Mouse (Mus musculus) left cerebral cortex, adult 8-10 months (tissue): Measurements from ENCODE around the gene Gm28048. TPM values are rescaled to one million over a fixed set of nuclear protein-coding genes. Genes with fewer than 3 reads are reported as not detected.
A peak's percentile ranks its signal among the peaks of the same experiment; 100 is the strongest.

Experiments used
- DNase-seq, 2 experiments: peaks; one replicate each; pipeline ENCODE4 v3.0.0; 2022; ENCODE audit warnings: low spot score in 2 of 2
- total RNA-seq, 4 experiments: library from RNA; stranded (reverse); gene quantifications; 2 replicates each; pipeline ENCODE4 v1.2.4; 2022

Gm28048 gene
- total RNA-seq, 4 experiments from 2014 or later, result 11.1 to 24.0 (median 16.0) TPM

GRCm38 (mm10) chr11:22860335-22861227, 121.3 kb downstream of the Gm28048 start, which contains the start of gene B3gnt2:
B3gnt2 (minus strand) TSS chr11:22860961.
- no peak for DNase-seq

GRCm38 (mm10) chr11:22859633-22860334, 122.1 kb downstream of the Gm28048 start:
- DNase-seq, result peak; percentile 37 to 65

GRCm38 (mm10) chr11:22859301-22859632, 122.6 kb downstream of the Gm28048 start:
- peak in 1 of 2 experiments; percentile 33 for DNase-seq

- DNase-seq, result no peak
Measured at GRCm38 (mm10) chr11:22858441-22859300, 123.2 kb downstream of the Gm28048 start.

GRCm38 (mm10) chr11:22857705-22858440, 124.0 kb downstream of the Gm28048 start:
- no peak for DNase-seq

- no peak for DNase-seq
Measured at GRCm38 (mm10) chr11:22857106-22857704, 124.7 kb downstream of the Gm28048 start.

GRCm38 (mm10) chr11:22856371-22856965, 125.4 kb downstream of the Gm28048 start:
- DNase-seq, result no peak

- DNase-seq, result no peak
Measured at GRCm38 (mm10) chr11:22854571-22854970, 127.3 kb downstream of the Gm28048 start.

GRCm38 (mm10) chr11:22853477-22854157, 128.3 kb downstream of the Gm28048 start:
- DNase-seq, result no peak

- DNase-seq, result no peak
Measured at GRCm38 (mm10) chr11:22852510-22852909, 129.4 kb downstream of the Gm28048 start.

- DNase-seq, result no peak
Measured at GRCm38 (mm10) chr11:22851416-22851815, 130.5 kb downstream of the Gm28048 start.

- DNase-seq, result no peak
Measured at GRCm38 (mm10) chr11:22850077-22850476, 131.8 kb downstream of the Gm28048 start.

- no peak for DNase-seq
Measured at GRCm38 (mm10) chr11:22848649-22849195, 133.2 kb downstream of the Gm28048 start.

- DNase-seq, result no peak
Measured at GRCm38 (mm10) chr11:22847732-22848648, 133.9 kb downstream of the Gm28048 start.

- no peak for DNase-seq
Measured at GRCm38 (mm10) chr11:22846960-22847731, 134.7 kb downstream of the Gm28048 start.

- DNase-seq, result no peak
Measured at GRCm38 (mm10) chr11:22846093-22846835, 135.6 kb downstream of the Gm28048 start.
